Mouse (Mus musculus): ENCODE results near the gene Palm3.

GRCm38 (mm10) chr8:84044900-84045299, 23.6 kb downstream of the Palm3 start, which contains the start of gene Rln3:
- no peak for TF ChIP-seq JUND (conservative IDR thresholded peaks at IDR 0.05; ENCODE audit: low read depth, low read length)
- no peak for TF ChIP-seq POLR2A (IDR thresholded peaks at IDR 0.05; ENCODE audit: low read depth, low read length)
- no peak for TF ChIP-seq CTCF (conservative IDR thresholded peaks at IDR 0.05 in 1 of 2, IDR thresholded peaks at IDR 0.05 in 1 of 2; ENCODE audit: low read depth in 2 of 2, low read length in 2 of 2)
- TF ChIP-seq ZNF384 (IDR thresholded peaks at IDR 0.05; ENCODE audit: low read depth, low read length), result no peak
- no peak for TF ChIP-seq MAX (IDR thresholded peaks at IDR 0.05; ENCODE audit: low read length)
